Mouse (Mus musculus) heart, embryonic 14.5 days (tissue): ENCODE measurements at regions not wholly inside any gene's neighbourhood (a gene's known extent, or its start where the extent isn't known, plus 50 kb on each side); places are given as distances from the start of the nearest gene placed in this dataset.
"Not testable (repeated sequence)": the region's sequence is repeated elsewhere in the genome, so short reads cannot be mapped to it uniquely, and the experiment has no call there.

Experiments
- ATAC-seq: fragments of 200-750 bp; cut with Nextera tagmentation; 2 replicates; pipeline ENCODE4 v1.8.0; 2017; ENCODE audit warnings: low read depth, moderate TSS enrichment; ENCODE audit not compliant: insufficient number of reproducible peaks, insufficient read depth, low FRiP score
- H3K27ac ChIP-seq, 2 experiments: fragments of 200-500 bp in 1 of 2; fragments of 300-500 bp in 1 of 2; sonication (generic) in 1 of 2; replicated peaks in 1 of 2; 2 replicates each; pipeline ENCODE4 v1.5.1; 2012 to 2014; ENCODE audit warnings: low read depth in 2 of 2, low read length in 2 of 2, control low read depth in 1 of 2, mild to moderate bottlenecking in 1 of 2, mixed read lengths in 1 of 2; ENCODE audit not compliant: control insufficient read depth in 1 of 2, insufficient read depth in 1 of 2
- H3K27me3 ChIP-seq: fragments of 300-500 bp; sonication (generic); 2 replicates; pipeline ENCODE4 v1.6.1; 2014; ENCODE audit warnings: mild to moderate bottlenecking, low read length, control low read depth; ENCODE audit not compliant: control insufficient read depth, insufficient read depth
- H3K36me3 ChIP-seq: fragments of 300-500 bp; sonication (generic); 2 replicates; pipeline ENCODE4 v1.6.1; 2014; ENCODE audit warnings: mild to moderate bottlenecking, control low read depth, low read length, mixed read lengths; ENCODE audit not compliant: control insufficient read depth, insufficient read depth
- H3K4me1 ChIP-seq, 2 experiments: fragments of 200-500 bp in 1 of 2; fragments of 300-500 bp in 1 of 2; sonication (generic) in 1 of 2; 2 replicates each; pipeline ENCODE4 v1.6.1; 2012 to 2014; ENCODE audit warnings: low read length in 2 of 2, control low read depth in 1 of 2, mixed read lengths in 1 of 2; ENCODE audit not compliant: control insufficient read depth in 2 of 2, insufficient read depth in 2 of 2
- H3K4me2 ChIP-seq: fragments of 300-500 bp; sonication (generic); 2 replicates; pipeline ENCODE4 v1.6.1; 2014; ENCODE audit warnings: mild to moderate bottlenecking, low read length
- H3K4me3 ChIP-seq, 2 experiments: fragments of 200-500 bp in 1 of 2; fragments of 300-500 bp in 1 of 2; sonication (generic) in 1 of 2; 2 replicates each; pipeline ENCODE4 v1.5.1; 2012 to 2014; ENCODE audit warnings: low read length in 2 of 2, mild to moderate bottlenecking in 2 of 2, control low read depth in 1 of 2, low read depth in 1 of 2, moderate library complexity in 1 of 2; ENCODE audit not compliant: control insufficient read depth in 1 of 2, insufficient read depth in 1 of 2
- H3K9ac ChIP-seq: fragments of 300-500 bp; sonication (generic); 2 replicates; pipeline ENCODE4 v1.6.1; 2014; ENCODE audit warnings: mild to moderate bottlenecking, low read length
- H3K9me3 ChIP-seq: fragments of 300-500 bp; sonication (generic); 2 replicates; pipeline ENCODE4 v1.6.1; 2016; ENCODE audit warnings: low read length, control low read depth; ENCODE audit not compliant: control insufficient read depth
- WGBS: fragments of 180-500 bp; shearing (Covaris S2); extraction: QIAGEN DNeasy Blood & Tissue Kit; methylation state at CpG from one replicate; pipeline ENCODE4 v1.1.7; 2014; 5-methylcytosine and 5-hydroxymethylcytosine counted together

DNA sequence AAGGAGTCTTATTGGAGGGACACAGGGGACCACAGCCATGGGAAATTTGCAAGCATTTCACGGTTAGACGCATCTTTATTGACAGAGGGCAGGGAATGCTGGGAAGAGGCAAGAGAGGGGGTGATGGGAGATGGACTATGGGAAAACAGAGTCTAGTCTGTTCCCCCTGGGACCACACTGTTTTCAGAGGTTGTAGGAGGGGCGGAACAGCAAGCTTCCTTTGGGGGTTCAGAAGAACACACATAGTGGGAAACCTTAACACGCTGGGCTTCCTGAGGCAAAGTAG, 183.7 kb upstream of the Rpl38 start:
- no peaks in the 10 kb centered on the region for H3K9me3 ChIP-seq
- H3K27ac ChIP-seq, result no peak overlapping the region
- H3K9ac ChIP-seq, result no peak overlapping the region
- peaks cover 2 to 4% of the 10 kb centered on the region in 2 experiments; a peak in 1 of 4 replicates for H3K4me1 ChIP-seq
- peaks cover 10% of the 10 kb centered on the region for H3K27me3 ChIP-seq
- no peaks in the 10 kb centered on the region for H3K36me3 ChIP-seq
- no peak overlapping the region for H3K4me2 ChIP-seq
- 83% methylated on average over 4 of the region's 4 CpGs for WGBS
- ATAC-seq, result no peak
- no peak overlapping the region for H3K4me3 ChIP-seq

DNA sequence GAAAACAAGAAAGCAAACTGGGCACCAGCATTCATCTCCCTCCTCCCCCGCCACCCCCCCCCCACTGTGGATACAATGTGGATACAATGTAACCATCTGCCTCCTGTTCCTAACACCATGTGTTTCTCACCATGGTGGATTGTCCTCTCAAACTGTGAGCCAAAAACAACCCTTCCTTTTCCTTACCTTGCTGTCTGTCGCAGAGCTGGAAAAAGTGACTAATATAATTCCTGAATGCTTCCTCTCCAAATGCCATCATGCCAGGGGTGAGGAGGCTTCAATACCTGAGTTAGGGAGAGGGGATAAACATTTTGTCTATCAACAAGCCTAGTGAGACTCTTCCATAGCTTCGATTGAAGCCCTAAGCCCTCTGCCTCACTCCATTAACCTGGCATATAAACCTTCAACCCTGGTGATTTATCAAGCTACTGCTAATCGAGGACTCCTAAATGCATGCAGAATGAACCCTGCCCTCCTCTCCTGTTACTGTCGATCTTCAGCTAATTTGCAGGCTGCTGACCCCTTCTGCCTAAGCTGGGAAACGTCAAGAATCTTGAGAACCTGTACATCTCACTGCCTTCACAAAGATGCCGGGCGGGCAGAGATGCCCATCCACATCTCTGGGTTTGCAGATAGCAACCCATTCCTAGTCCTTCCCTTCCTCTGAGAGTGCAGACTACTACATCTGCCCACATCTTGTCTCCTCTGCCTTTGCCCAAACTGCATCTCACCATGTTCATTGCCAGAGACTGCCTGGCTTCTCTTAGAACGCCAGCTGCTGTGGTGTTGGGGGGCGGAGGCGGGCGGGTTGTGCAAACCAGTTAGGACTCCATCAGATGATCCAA, 184.3 kb upstream of the Rpl38 start:
- H3K9ac ChIP-seq, result no peak overlapping the region
- no peak overlapping the region for H3K4me3 ChIP-seq
- peaks cover 2 to 4% of the 10 kb centered on the region in 2 experiments; a peak in 1 of 4 replicates for H3K4me1 ChIP-seq
- H3K9me3 ChIP-seq, result no peaks in the 10 kb centered on the region
- H3K27me3 ChIP-seq, result peaks cover 10% of the 10 kb centered on the region
- no peaks in the 10 kb centered on the region for H3K36me3 ChIP-seq
- no peak overlapping the region for H3K27ac ChIP-seq
- no peak overlapping the region for H3K4me2 ChIP-seq
- ATAC-seq, result no peak
- 73% methylated on average over 12 of the region's 12 CpGs for WGBS

DNA sequence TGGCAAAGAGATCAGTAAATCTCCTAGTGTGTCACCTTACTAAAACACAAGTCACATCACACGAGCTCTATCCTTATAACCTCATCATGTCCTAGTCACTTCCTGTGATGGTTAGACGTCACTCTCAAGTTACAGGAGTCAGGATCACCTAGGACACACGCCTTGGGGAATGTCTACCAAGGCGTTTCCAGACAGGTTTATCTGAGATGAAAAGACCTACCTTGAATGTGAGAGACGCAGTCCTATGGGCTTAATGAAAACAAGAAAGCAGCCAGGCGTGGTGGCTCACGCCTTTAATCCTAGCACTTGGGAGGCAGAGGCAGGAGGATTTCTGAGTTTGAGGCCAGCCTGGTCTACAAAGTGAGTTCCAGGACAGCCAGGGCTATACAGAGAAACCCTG, 185.0 kb upstream of the Rpl38 start:
- H3K9ac ChIP-seq, ATAC-seq, H3K27me3 ChIP-seq, H3K9me3 ChIP-seq, H3K36me3 ChIP-seq, H3K4me1 ChIP-seq, H3K4me2 ChIP-seq, H3K27ac ChIP-seq, H3K4me3 ChIP-seq: not testable (repeated sequence)
- 82% methylated on average over 7 of the region's 7 CpGs for WGBS

DNA sequence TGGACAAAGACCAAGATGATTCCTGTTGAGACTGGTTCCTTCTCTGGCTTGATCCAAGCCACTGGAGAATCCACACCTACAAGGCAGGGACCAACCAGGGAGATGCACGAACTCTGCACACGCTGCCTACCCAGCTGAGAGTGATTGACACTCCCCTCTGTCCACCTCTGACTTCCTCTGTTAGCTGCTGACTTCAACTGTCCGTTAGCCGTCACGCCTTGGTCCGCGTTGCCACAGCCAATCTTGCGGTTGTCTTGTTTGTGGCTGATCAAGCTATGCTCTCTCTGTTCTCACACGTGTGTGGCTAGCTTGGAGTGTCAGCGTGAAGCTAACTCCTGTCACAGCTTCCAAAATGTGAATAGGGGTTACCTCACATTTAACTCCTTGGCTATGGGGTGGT, 186.3 kb upstream of the Rpl38 start:
- ATAC-seq, result no peak
- 0 out of 2 replicates have a peak, but pooled peaks cover 2% of the 10 kb centered on the region for H3K9me3 ChIP-seq
- H3K27me3 ChIP-seq, result peaks cover 10% of the 10 kb centered on the region; the same call in 1 of the 2 replicates
- H3K4me1 ChIP-seq, result peaks cover 2 to 4% of the 10 kb centered on the region in 2 experiments; a peak in 1 of 4 replicates
- H3K27ac ChIP-seq, result no peak overlapping the region
- H3K36me3 ChIP-seq, result no peaks in the 10 kb centered on the region
- no peak overlapping the region for H3K4me2 ChIP-seq
- H3K4me3 ChIP-seq, result no peak overlapping the region
- WGBS, result 78% methylated on average over 10 of the region's 10 CpGs
- no peak overlapping the region for H3K9ac ChIP-seq

DNA sequence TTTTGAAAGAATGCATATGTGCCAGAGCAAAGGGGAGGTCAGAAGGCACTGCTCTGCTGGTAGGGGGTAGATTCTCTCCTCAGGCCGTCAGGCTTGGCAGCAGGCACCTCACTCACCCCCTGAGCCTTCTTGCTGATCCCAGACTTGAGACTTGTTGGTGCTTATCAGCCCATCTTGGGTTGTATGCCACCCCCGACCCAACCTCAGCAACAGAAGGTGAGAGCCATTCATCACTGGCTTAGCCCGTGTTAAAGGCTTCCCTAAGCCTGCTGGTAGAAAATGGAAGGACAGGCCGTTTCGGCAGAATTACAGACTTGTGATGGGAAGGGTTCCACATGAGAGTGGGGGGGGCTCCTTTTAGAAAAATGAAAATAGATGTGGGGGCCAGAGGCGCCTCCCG, 187.3 kb upstream of the Rpl38 start:
- ATAC-seq, result no peak
- Histone ChIP-seq H3K9ac (no peak overlapping the region), H3K9me3 (0 out of 2 replicates have a peak, but pooled peaks cover 2% of the 10 kb centered on the region), H3K36me3 (no peaks in the 10 kb centered on the region), H3K4me2 (no peak overlapping the region), H3K4me3 (no peak overlapping the region), H3K27me3 (0 out of 2 replicates have a peak, but pooled peaks cover 5% of the 10 kb centered on the region), H3K27ac (no peak overlapping the region), H3K4me1 (peaks cover 2 to 4% of the 10 kb centered on the region in 2 experiments; a peak in 1 of 4 replicates)
- 64% methylated on average over 7 of the region's 7 CpGs for WGBS

DNA sequence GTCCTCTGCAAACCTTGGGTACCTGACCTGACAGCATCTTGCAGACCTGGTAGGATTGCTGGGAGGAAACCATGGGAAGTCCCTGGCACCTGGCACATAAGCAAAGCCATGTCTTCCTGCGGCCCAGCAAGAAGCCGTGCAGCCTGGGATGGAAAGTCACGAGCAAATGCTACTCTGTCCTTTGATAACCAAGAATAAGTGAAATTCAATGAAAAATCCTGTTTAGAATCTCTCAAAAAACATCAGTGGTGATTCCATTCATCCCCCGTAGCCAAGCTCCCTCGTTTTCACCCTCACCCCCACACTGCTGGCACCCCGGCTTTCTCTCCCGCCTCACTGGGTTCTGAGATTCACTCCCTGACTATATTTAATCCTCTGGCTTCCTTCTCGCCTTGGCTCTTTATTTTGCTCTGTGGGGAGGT, 188.2 kb upstream of the Rpl38 start:
- no peaks in the 10 kb centered on the region for H3K36me3 ChIP-seq
- no peak overlapping the region for H3K4me3 ChIP-seq
- H3K4me2 ChIP-seq, result no peak overlapping the region
- H3K27ac ChIP-seq, result no peak overlapping the region
- no peak overlapping the region for H3K9ac ChIP-seq
- no peak for ATAC-seq
- H3K4me1 ChIP-seq, result peaks cover 0 to under 1% of the 10 kb centered on the region in 2 experiments; a peak in 1 of 4 replicates
- H3K27me3 ChIP-seq, result 0 out of 2 replicates have a peak, but pooled peaks cover 5% of the 10 kb centered on the region
- 0 out of 2 replicates have a peak, but pooled peaks cover 2% of the 10 kb centered on the region for H3K9me3 ChIP-seq
- WGBS, result 80% methylated on average over 8 of the region's 8 CpGs

DNA sequence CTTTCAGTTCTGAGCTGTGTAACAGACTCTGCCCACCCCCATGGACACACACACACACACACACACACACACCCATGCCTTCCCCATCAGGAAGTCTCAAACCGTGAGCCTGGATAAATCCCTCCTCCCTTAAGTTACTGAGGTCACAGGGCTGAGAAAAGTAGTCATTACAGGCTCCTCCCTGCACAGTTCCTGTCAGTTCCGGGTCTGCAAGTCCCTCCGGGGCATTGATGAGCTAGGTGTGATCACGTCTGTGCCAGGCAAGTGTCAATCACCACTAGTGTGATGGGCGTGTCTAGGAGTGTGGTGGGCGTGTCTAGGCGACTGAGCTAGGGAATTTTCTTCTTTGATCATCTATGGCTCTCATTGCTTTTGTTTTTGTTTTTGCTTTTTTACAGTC, 189.6 kb upstream of the Rpl38 start:
- peak; percentile 31; the same call in 1 of the 2 replicates for ATAC-seq
- H3K4me3 ChIP-seq, result no peak overlapping the region

More for the DNA sequence above, 189.6 kb upstream of the Rpl38 start:
- Histone ChIP-seq H3K4me1 (no peaks in the 10 kb centered on the region; a peak in 1 of 4 replicates), H3K9me3 (0 out of 2 replicates have a peak, but pooled peaks cover 2% of the 10 kb centered on the region), H3K36me3 (no peaks in the 10 kb centered on the region), H3K9ac (no peak overlapping the region), H3K4me2 (peak overlapping the region; percentile 39), H3K27ac (no peak overlapping the region), H3K27me3 (peaks cover 14% of the 10 kb centered on the region; the same call in 1 of the 2 replicates)
- WGBS, result 13% methylated on average over 7 of the region's 7 CpGs
